Mouse (Mus musculus): ENCODE data around the gene Mob1a. TPM values are rescaled to one million over a fixed set of nuclear protein-coding genes. Genes with fewer than 3 reads are reported as not detected.

The Mob1a gene
- polyA plus RNA-seq, 1 experiment from 2014 or later: 92.4 TPM

- WGBS: 93% methylated on average over 12 of the region's 12 CpGs
- no peaks in the 10 kb centered on the region for H3K9me3 ChIP-seq (ENCODE audit: control insufficient read depth, low read length)
- no peaks in the 10 kb centered on the region for H3K27me3 ChIP-seq (ENCODE audit: control insufficient read depth, insufficient read depth, low read length)
- H3K4me3 ChIP-seq (ENCODE audit: low read length): no peak overlapping the region
- no peak for ATAC-seq (ENCODE audit: low FRiP score, low TSS enrichment)
- no peak overlapping the region for H3K4me2 ChIP-seq (replicated peaks; ENCODE audit: low read depth, low read length)
- no peak overlapping the region for H3K27ac ChIP-seq (ENCODE audit: low read depth, low read length)
- peaks cover 58% of the 10 kb centered on the region for H3K36me3 ChIP-seq (ENCODE audit: control insufficient read depth, insufficient read depth, low read length)
- no peak overlapping the region for H3K9ac ChIP-seq (ENCODE audit: low read depth, low read length)
- H3K4me1 ChIP-seq (ENCODE audit: control insufficient read depth, insufficient read depth, low read length): no peaks in the 10 kb centered on the region
These were observed 37.3 kb downstream of the Mob1a start for GRCm38 (mm10) chr6:83363075-83363474.

GRCm38 (mm10) chr6:83370316-83370965, 44.6 kb downstream of the Mob1a start:
- Histone ChIP-seq H3K9ac (ENCODE audit: low read depth, low read length) (no peak overlapping the region), H3K4me1 (ENCODE audit: control insufficient read depth, insufficient read depth, low read length) (no peaks in the 10 kb centered on the region), H3K4me3 (ENCODE audit: low read length) (no peak overlapping the region), H3K36me3 (ENCODE audit: control insufficient read depth, insufficient read depth, low read length) (peaks cover 95% of the 10 kb centered on the region), H3K9me3 (ENCODE audit: control insufficient read depth, low read length) (no peaks in the 10 kb centered on the region), H3K27ac (ENCODE audit: low read depth, low read length) (no peak overlapping the region), H3K4me2 (replicated peaks; ENCODE audit: low read depth, low read length) (no peak overlapping the region), H3K27me3 (ENCODE audit: control insufficient read depth, insufficient read depth, low read length) (no peaks in the 10 kb centered on the region)
- WGBS: 94% methylated on average over 21 of the region's 21 CpGs
- no peak for ATAC-seq (ENCODE audit: low FRiP score, low TSS enrichment)

GRCm38 (mm10) chr6:83371350-83371749, 45.5 kb downstream of the Mob1a start:
- H3K4me2 ChIP-seq (replicated peaks; ENCODE audit: low read depth, low read length): no peak overlapping the region
- H3K27ac ChIP-seq (ENCODE audit: low read depth, low read length): no peak overlapping the region
- WGBS: 90% methylated on average over 3 of the region's 3 CpGs

GRCm38 (mm10) chr6:83373704-83374300, 48.0 kb downstream of the Mob1a start:
- no peak overlapping the region for H3K4me2 ChIP-seq (replicated peaks; ENCODE audit: low read depth, low read length)
- 89% methylated on average over 9 of the region's 9 CpGs for WGBS
- no peaks in the 10 kb centered on the region for H3K4me1 ChIP-seq (ENCODE audit: control insufficient read depth, insufficient read depth, low read length)
- no peaks in the 10 kb centered on the region for H3K27me3 ChIP-seq (ENCODE audit: control insufficient read depth, insufficient read depth, low read length)
- no peak overlapping the region for H3K4me3 ChIP-seq (ENCODE audit: low read length)
- no peak overlapping the region for H3K27ac ChIP-seq (ENCODE audit: low read depth, low read length)
- H3K9me3 ChIP-seq (ENCODE audit: control insufficient read depth, low read length): no peaks in the 10 kb centered on the region
- no peak overlapping the region for H3K9ac ChIP-seq (ENCODE audit: low read depth, low read length)
- no peak for ATAC-seq (ENCODE audit: low FRiP score, low TSS enrichment)
- H3K36me3 ChIP-seq (ENCODE audit: control insufficient read depth, insufficient read depth, low read length): peaks cover 99% of the 10 kb centered on the region

More at GRCm38 (mm10) chr6:83371350-83371749, 45.5 kb downstream of the Mob1a start:
- Histone ChIP-seq H3K9ac (ENCODE audit: low read depth, low read length) (no peak overlapping the region), H3K27me3 (ENCODE audit: control insufficient read depth, insufficient read depth, low read length) (no peaks in the 10 kb centered on the region), H3K36me3 (ENCODE audit: control insufficient read depth, insufficient read depth, low read length) (peaks cover 98% of the 10 kb centered on the region), H3K4me1 (ENCODE audit: control insufficient read depth, insufficient read depth, low read length) (no peaks in the 10 kb centered on the region), H3K9me3 (ENCODE audit: control insufficient read depth, low read length) (no peaks in the 10 kb centered on the region), H3K4me3 (ENCODE audit: low read length) (no peak overlapping the region)
- ATAC-seq (ENCODE audit: low FRiP score, low TSS enrichment): no peak

- Histone ChIP-seq H3K4me2 (replicated peaks; ENCODE audit: low read depth, low read length) (no peak overlapping the region), H3K27me3 (ENCODE audit: control insufficient read depth, insufficient read depth, low read length) (no peaks in the 10 kb centered on the region), H3K9me3 (ENCODE audit: control insufficient read depth, low read length) (no peaks in the 10 kb centered on the region), H3K9ac (ENCODE audit: low read depth, low read length) (no peak overlapping the region), H3K36me3 (ENCODE audit: control insufficient read depth, insufficient read depth, low read length) (peaks cover 86% of the 10 kb centered on the region), H3K4me1 (ENCODE audit: control insufficient read depth, insufficient read depth, low read length) (no peaks in the 10 kb centered on the region), H3K4me3 (ENCODE audit: low read length) (no peak overlapping the region), H3K27ac (ENCODE audit: low read depth, low read length) (no peak overlapping the region)
- WGBS: 86% methylated on average over 10 of the region's 10 CpGs
- ATAC-seq (ENCODE audit: low FRiP score, low TSS enrichment): 0 out of 2 replicates have a peak, but pooled peaks have one; percentile 46
These were observed 56.0 kb downstream of the Mob1a start for GRCm38 (mm10) chr6:83381510-83382491.

- Histone ChIP-seq H3K4me2 (replicated peaks; ENCODE audit: low read depth, low read length) (no peak overlapping the region), H3K36me3 (ENCODE audit: control insufficient read depth, insufficient read depth, low read length) (peaks cover 54% of the 10 kb centered on the region), H3K4me1 (ENCODE audit: control insufficient read depth, insufficient read depth, low read length) (no peaks in the 10 kb centered on the region), H3K27ac (ENCODE audit: low read depth, low read length) (no peak overlapping the region), H3K27me3 (ENCODE audit: control insufficient read depth, insufficient read depth, low read length) (no peaks in the 10 kb centered on the region), H3K4me3 (ENCODE audit: low read length) (no peak overlapping the region), H3K9ac (ENCODE audit: low read depth, low read length) (no peak overlapping the region), H3K9me3 (ENCODE audit: control insufficient read depth, low read length) (no peaks in the 10 kb centered on the region)
- 93% methylated on average over 9 of the region's 9 CpGs for WGBS
- no peak for ATAC-seq (ENCODE audit: low FRiP score, low TSS enrichment)
These were observed 59.8 kb downstream of the Mob1a start for GRCm38 (mm10) chr6:83385569-83386090.

GRCm38 (mm10) chr6:83392166-83392780, 66.5 kb downstream of the Mob1a start:
- ATAC-seq (ENCODE audit: low FRiP score, low TSS enrichment): no peak
- WGBS: 83% methylated on average over 8 of the region's 8 CpGs
- Histone ChIP-seq H3K36me3 (ENCODE audit: control insufficient read depth, insufficient read depth, low read length) (peaks cover 50% of the 10 kb centered on the region), H3K4me3 (ENCODE audit: low read length) (no peak overlapping the region), H3K9me3 (ENCODE audit: control insufficient read depth, low read length) (no peaks in the 10 kb centered on the region), H3K4me1 (ENCODE audit: control insufficient read depth, insufficient read depth, low read length) (no peaks in the 10 kb centered on the region), H3K27ac (ENCODE audit: low read depth, low read length) (no peak overlapping the region), H3K27me3 (ENCODE audit: control insufficient read depth, insufficient read depth, low read length) (no peaks in the 10 kb centered on the region), H3K9ac (ENCODE audit: low read depth, low read length) (no peak overlapping the region), H3K4me2 (replicated peaks; ENCODE audit: low read depth, low read length) (no peak overlapping the region)

Data from kidney, embryonic 14.5 days (tissue).